Mouse (Mus musculus): ENCODE results near the gene Tmem136. TPM values are rescaled to one million over a fixed set of nuclear protein-coding genes. Genes with fewer than 3 reads are reported as not detected.

Gene Tmem136
- polyA plus RNA-seq (2021; fragmentation: Nextera tagmentation): 13.0 and 15.6 TPM in 2 replicates
- long read RNA-seq, experiment 1, partial matches to known transcripts: 0 of 9 reads
- long read RNA-seq, experiment 1, other reads (novel, unspliced or antisense): 5 of 9 reads
- long read RNA-seq, experiment 2, transcript Tmem136-201 (3 exons, 3,503 nt): major isoform, 28 of 38 reads
- long read RNA-seq, experiment 2, partial matches to known transcripts: 1 of 38 reads
- long read RNA-seq, experiment 2, other reads (novel, unspliced or antisense): 5 of 38 reads

DNA sequence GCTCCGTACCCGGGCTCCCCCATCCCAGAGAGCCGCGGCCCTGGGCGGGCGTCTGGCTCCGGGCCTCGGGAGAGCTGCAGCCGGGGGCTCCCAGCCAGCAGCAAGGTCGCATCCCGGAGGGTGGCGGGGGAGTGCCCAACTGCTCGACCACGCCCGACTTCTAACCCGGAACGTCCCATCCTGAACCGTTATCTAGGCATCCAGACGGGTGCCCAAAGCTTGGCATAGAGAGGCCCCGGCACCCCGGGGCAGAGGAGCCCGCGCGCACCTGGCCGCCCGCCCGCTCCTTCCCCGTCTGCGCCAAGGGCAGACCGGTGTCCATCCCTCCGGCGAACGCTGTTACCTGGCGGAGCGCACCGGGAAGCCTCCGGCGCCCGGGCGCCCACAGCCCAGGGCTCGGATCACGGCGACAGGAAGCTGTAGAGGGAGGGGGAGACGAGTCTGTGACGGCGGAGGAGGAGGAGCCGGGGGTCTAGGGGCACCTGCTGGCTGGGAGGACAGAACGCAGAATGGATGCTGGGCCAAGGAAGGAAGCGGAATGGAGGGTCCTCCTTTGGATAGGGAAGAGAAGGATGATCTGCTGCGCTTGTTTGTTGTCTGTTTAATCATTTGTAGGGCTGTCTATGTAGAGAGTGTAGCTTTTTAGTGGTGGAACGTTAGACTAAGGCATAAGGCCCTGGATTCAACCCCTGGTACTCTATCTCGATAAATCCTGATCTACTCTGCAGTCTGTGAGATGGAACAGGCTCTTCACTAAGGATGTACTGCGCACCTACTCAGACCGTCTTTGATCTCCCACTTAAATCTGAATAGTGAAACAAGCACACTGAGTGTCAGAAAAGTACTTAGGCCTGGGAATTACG, at the start of gene Tmem136:
Tmem136 (minus strand) TSS at position 437 of the 863 bp plus-strand sequence.

DNA sequence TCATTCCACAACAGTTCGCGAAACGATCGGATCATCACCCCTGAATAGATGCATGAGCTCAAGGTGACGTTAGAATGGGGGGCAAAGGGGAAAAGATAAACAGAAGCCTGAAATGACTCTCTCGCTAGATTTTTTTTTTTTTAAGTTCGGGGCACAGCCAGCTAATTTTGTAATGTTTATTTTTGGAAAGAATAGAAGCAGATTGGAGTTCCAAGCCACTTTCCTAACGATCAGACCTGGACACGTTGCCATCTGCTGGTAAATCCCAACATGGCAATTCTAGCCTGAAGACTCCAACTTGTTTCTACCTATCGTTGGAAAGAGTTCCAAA, 9.2 kb downstream of the Tmem136 start, which contains the start of gene Arhgef12:
Arhgef12 (minus strand) TSS at position 53 of the 331 bp plus-strand sequence.

Other genes starting within 250 kb of the Tmem136 start
- 12.0 and 13.2 TPM in 2 replicates for gene Grik4, start 172.1 kb downstream of the Tmem136 start, polyA plus RNA-seq (2021; fragmentation: Nextera tagmentation)
- gene Arhgef12, start 9.3 kb downstream of the Tmem136 start, polyA plus RNA-seq (2021; fragmentation: Nextera tagmentation): 7.2 and 8.2 TPM in 2 replicates
- 0.20 and 0.28 TPM in 2 replicates for gene Pou2f3, start 93.8 kb upstream of the Tmem136 start, polyA plus RNA-seq (2021; fragmentation: Nextera tagmentation)
- gene Oaf, start 123.3 kb upstream of the Tmem136 start, polyA plus RNA-seq (2021; fragmentation: Nextera tagmentation): 8.2 and 11.7 TPM in 2 replicates
- gene Trim29, start 194.3 kb upstream of the Tmem136 start, polyA plus RNA-seq (2021; fragmentation: Nextera tagmentation): 0.21 and 0.40 TPM in 2 replicates